Mouse (Mus musculus): Measurements from ENCODE around the gene Rcor2.

GRCm38 (mm10) chr19:7234537-7235221 lies 32.4 kb upstream of the Rcor2 start:
- TF ChIP-seq CTCF (IDR thresholded peaks at IDR 0.05; ENCODE audit: low read depth) (peak; percentile 87), EP300 (IDR thresholded peaks at IDR 0.05; ENCODE audit: low read depth) (no peak)
